Mouse (Mus musculus) spleen, adult 12 weeks (tissue): ENCODE data around the gene Fam213a.
"Not testable (repeated sequence)": the region's sequence is repeated elsewhere in the genome, so short reads cannot be mapped to it uniquely, and the experiment has no call there.

Experiments
- DNase-seq: peaks from one replicate; pipeline ENCODE4 v3.0.0; 2022; ENCODE audit warnings: low spot score

Gene Fam213a

DNA sequence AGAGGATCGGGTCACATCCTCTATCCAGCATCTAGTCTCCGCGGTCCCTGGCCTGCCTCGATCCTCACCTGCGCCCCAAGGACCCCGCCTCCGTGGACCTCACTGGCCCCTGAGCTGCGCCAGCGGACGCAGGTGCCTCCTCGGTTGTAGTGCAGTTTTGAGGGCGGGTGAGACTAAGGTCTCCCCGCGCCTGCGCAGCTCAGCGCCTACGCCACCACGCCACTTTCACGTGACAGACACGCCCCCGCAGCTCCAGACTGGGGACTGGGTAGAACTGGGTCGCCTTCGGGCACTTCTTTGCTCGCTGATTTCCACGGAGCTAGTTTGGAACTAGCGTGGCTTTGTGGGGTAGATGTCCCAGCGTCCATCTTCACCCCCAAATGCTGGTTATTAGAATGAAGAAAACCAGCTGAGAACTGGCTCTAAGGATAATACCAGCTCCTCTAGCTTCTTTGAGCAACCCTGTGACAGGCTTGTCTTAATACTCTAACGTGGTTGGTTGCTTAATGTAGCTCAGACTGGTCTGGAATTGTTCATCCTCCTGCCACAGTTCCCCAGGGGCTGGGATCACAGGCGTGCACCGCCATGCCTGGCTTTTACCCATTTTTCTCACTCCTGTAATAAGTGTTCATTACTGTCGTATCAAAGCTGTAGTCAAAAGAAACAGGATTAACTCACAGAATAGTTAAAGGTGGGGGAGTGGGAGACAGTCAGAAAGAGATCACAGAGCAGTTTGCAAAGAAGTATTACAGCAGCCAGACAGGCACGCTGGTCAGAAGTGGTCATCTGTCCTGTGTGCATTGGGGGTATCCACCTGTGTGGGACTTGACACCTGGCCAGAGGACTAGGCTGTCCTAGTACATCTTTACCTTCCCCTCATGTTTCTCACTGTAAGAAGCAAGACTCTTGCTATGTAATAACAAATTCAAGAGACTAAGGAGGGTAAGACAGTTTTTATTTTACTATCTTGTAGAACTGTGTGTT lies at the start of gene Fam213a:
Gene Fam213a (minus strand): TSS at position 159 of the 984 bp plus-strand sequence.
- DNase-seq = peak; percentile 79

DNA sequence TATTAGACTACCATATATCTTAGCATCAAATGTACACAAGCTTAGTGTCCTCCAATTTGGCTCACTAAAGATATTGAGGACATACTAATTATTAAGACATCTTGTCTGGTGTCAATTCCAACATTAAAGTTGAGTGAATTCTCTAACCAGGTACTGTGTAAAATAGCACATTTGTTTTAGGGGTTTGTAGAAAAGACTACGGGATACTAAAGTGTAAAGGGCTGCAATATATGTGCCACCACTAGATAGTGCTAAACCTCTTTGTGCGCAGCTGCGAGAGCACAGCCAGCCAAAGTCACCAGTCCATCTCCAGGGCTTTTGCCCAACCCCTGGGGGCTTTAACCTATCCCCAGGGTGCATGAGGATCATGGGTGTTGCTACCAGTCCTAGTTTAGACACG lies 39.6 kb upstream of the Fam213a start:
- not testable (repeated sequence) for DNase-seq

- no peak for DNase-seq
These were observed 38.9 kb upstream of the Fam213a start for GRCm38 (mm10) chr14:41052481-41052880.

DNA sequence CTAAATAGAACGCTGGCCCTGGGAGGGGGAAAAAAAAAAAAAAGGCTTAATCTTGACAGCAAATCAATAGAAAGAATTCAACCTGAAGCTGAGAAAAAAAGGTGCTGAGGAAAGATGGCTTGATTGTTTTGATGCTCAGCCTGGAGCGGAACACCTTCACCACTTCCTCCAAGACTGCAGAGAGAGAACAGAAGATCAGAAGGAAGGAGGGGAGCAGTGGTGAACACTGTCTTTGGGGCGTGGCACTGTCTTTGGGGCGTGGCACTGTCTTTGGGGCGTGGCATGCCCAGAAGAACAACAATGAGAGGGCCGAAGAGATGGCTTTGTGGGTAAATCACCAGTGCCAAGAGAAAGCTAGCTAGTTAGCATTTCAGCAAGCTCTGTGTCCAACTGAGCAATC lies 36.9 kb upstream of the Fam213a start:
- DNase-seq = no peak

DNA sequence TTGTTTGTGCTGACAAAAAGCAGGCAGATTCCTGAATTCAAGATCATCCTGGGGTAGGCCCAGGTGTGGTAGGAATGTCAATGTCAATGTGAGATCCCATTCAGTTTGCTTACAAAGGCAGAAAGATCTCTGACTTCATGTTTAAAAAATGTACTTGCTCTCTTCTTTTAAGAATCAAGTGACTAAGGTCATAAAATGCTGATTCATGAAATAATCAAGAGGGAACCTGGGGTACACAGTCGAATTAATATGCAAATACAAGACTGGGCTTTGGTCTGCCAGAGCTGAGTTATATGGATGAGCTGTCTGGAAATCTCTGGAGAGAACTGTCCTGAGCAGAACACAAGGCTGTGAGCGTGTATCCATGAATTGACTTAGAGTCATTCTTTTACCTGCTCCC lies 33.8 kb upstream of the Fam213a start:
- DNase-seq = no peak

DNA sequence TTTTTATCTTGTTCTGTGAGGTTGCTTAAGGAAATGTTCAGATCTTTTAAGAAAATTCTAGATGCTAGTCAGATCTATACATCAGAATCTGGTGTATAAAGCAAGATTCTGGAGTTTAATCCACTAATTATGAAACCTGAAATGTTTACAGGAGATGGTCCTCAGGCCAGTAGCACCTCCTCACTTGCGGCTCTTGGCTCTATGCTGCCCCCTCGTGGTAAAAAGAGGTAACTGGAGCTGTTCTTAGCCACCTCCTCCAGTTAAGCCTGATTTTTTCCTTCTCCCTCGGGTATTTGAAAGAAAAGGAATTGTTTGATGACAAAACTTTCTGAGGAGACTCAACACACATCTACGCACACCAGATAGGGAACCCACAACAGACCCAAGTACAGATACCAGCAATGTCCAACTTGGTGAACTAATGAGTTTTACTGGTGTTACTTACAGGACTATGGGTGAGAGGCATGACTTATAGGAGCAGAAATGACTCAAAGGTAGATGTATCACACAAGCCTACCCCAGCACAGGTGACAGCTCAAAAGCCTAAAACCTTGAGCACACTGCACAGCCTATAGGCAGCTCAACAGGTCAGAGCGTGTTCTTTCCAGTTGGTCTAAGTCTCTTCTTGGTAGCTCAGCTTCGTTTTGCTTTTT lies 21.7 kb upstream of the Fam213a start:
- peak; percentile 36 for DNase-seq

DNA sequence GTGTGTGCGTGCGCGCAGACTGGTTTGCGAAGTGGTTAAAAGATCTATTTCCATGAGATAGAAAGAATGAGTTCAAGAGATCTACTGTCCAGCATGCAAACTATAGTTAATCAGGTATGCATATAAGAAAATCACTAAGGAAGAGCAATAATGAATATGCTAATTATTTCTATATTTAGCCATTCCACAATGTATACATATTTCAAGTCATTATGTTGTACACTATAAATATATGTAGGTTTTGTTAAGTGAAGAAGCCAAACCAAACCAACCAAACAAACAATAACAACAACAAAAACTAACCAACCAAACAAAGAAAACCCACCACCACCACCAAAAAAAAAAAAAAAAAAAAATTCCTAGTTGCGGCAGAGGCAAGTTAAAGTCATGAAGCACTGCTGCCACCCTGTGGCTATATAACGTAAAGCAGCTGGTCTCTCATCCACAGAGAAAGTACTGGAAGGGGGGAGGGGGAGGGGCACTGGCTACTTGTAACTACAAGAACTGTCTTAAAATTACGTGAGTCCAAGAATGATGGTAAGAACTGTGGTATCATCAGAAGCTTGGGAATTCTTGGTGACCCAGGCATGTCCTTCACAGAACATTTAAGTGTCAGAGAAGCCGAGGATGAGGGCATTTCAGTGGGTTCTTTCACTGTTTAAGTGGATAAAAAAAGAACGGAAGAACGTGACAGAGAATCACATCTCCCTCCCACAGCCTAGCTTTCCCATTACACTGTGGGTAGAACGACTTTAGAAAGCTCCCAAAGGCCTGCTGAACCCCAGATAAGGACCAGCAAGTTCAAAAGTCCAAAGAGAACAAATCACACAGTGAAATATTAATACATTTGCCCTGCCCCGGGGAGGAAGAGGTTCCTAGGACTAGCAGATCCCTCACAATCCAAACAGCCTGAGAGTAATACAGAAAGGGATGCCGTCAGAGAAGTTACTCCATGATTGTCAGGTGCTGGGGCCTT lies 19.8 kb upstream of the Fam213a start:
- DNase-seq = peak; percentile 38

DNA sequence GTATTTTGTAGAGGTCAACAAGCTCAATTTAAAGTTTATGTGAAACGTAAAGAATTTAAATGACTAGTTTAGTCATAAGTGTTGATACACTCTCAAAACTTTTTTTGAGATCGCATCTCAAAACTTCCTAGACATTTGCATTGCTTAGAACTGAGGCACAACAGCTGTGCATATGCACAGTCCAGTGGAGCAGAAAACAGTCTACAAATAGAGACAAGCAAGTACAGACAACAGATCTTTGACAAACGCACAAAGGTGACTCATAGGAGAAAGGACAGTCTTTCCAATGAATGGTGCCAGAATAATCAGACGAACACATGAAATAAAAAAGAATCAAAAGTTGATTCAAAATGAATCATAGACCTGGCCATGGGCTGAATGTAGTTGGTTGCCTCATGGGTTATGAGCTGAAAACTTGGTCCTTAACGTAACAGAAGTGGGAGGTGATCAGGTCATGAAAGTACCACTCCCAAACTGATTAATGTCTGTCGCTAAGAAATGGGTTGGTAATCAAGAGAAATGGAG lies 17.5 kb upstream of the Fam213a start:
- no peak for DNase-seq

DNA sequence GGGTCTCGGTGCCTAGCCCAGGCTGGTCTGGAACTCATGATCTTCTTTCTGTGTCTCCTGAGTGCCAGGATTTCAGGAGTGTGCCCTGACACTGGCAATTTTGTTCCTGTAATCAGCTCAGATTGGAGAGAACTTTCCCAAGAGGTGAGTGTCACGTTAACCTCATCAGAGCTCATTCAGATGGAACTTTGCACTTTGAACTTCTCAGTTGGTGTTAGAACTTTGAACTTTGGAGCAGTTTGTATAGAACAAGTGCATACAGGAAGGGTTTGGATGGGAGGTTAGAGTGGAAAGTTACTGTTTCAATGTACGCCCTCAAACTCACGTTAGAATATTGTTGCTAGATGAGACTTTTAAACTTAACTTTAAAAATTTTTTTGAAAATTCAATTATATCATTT lies 15.7 kb upstream of the Fam213a start:
- DNase-seq = no peak

DNA sequence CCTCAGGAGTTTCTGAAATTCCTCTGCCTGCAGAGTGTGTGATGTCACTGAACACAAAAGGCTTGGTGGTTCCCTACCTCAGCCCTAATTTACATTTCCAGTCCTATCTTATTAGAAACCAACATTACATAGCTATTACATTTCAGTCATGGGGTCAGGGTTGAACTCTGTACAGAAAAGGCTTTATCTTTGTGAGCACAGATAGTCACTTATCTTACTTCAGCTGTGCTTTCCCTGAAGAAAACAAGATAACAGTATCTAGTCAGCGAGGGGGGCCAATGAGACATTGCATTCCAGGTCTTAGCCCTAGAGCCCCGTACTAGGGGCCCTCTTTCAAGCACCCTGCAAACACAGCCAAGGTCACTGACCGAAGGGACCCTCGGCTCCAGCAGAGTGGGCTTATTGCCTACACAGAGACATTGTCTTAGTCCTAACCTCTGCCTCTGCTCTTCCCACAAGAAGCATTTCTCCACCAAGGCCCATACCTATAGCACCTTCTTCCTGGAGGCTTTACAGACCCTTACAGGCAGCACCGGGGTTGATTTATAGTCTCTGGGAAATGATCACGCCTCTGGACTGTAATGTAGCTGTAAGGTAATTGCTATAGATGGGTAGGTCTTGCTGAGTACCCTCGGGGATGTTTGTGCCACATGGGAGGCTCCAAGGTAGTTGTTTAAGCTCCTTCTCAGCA lies 12.2 kb upstream of the Fam213a start:
- no peak for DNase-seq

GRCm38 (mm10) chr14:41025087-41025486 lies 11.5 kb upstream of the Fam213a start:
- DNase-seq = no peak

- DNase-seq = no peak
These were observed 7.7 kb upstream of the Fam213a start for GRCm38 (mm10) chr14:41021246-41021645.

- no peak for DNase-seq
These were observed 3.9 kb upstream of the Fam213a start for GRCm38 (mm10) chr14:41017460-41017859.

GRCm38 (mm10) chr14:41014701-41015240 lies 1.2 kb upstream of the Fam213a start:
- DNase-seq = no peak

- no peak for DNase-seq
These were observed 445 bp downstream of the Fam213a start for GRCm38 (mm10) chr14:41013143-41013542.

DNA sequence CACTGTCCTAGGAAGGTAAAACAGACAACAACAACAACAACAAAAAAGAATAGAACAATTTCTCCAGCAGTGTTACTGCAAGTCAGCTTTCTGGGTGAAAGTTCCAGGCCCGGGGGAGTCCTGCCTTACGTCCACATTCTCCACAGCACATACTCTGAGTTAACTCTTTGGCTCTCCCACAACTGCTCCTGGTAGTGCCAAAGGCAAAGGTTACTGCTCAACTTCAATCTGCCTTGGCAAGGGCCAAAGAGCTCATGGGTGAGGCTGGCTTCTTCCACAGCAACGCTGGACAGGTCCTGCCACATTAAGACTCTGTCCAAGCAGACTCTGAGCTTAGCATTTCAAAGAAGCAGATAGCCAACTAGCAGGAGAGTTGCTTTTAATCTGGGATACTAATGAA lies 1.7 kb downstream of the Fam213a start:
- no peak for DNase-seq

GRCm38 (mm10) chr14:41008138-41008537 lies 5.5 kb downstream of the Fam213a start:
- peak; percentile 29 for DNase-seq

GRCm38 (mm10) chr14:41007641-41008040 lies 5.9 kb downstream of the Fam213a start:
- DNase-seq = peak; percentile 38

DNA sequence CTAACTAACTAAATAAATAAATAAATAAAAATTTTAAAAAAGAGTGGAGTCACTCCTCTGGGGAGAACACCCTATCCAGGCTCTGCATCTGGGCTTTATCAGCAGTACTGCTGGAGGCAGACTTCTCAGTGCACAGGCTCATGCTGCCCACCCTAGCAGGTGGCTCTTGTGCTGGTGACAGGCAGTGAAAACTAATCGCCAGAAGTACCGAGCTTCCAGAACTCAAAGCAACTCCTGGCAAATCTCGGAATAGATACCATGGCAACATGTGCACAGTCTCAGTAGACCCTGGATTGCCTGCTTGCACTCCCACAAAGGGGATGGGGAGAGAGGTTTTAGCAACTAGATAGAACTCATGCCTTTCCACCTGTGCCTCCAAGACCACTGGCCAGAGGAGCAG lies 6.7 kb downstream of the Fam213a start:
- peak; percentile 60 for DNase-seq

- DNase-seq = no peak
These were observed 7.3 kb downstream of the Fam213a start for GRCm38 (mm10) chr14:41006263-41006662.

DNA sequence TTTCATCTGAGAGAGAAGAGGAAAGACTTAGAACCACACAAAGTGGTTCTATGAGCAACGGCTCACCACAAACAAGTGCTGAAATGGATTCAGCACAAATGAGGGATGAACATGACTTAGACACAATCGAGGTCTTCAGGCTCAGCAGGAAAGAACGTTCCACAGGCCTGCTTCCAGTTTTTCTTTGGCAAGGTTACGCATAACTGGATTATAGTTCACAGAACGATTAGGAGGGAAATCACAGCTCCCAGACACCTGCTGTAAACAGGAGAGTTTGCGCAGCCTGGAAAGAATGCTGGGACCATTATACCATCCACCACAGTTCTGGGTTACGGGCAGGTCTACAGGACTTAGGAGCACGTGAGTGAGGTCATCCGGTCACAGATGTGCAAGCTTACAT lies 7.9 kb downstream of the Fam213a start:
- DNase-seq = no peak
